22 mouse cellular contexts compared by ENCODE assay signal in genomic region chr13:30396431-30396830, GRCm38 (mm10).
DNase-seq lines count a peak whose midpoint lies in the region; ATAC-seq and TF ChIP-seq lines count a peak whose summit lies in the region.
"Had no signal": no experiment of that assay in that cellular context is flagged by ENCODE, and none has a peak within 500 bp of the region (broad histone marks: within the 10 kb centered on the region; RNA-seq: fewer than 3 reads in every experiment).

No protein-coding gene starts in this region.

- TF ChIP-seq POLR2A in limb, embryonic 14.5 days (IDR thresholded peaks at IDR 0.05; ENCODE audit: borderline replicate concordance, extremely low read depth, insufficient read depth, insufficient read length) = no peak

- H3K4me2 ChIP-seq in limb, embryonic 14.5 days (replicated peaks; ENCODE audit: low read depth, low read length, severe bottlenecking) = no peak overlapping the region
- H3K4me2 ChIP-seq: forebrain, embryonic 15.5 days; heart, embryonic 13.5 days; hindbrain, embryonic 13.5 days; intestine, embryonic 15.5 days; neural tube, embryonic 15.5 days had no signal

- H3K27ac ChIP-seq in limb, embryonic 14.5 days (replicated peaks; ENCODE audit: low read depth, low read length) = no peak overlapping the region
- H3K27ac ChIP-seq in limb, embryonic 10.5 days = no peak overlapping the region
- H3K27ac ChIP-seq: forebrain, embryonic 15.5 days; heart, embryonic 13.5 days; hindbrain, embryonic 13.5 days; intestine, embryonic 15.5 days; macrophage; neural tube, embryonic 15.5 days had no signal

- no peak overlapping the region for H3K4me3 ChIP-seq in limb, embryonic 14.5 days (replicated peaks; ENCODE audit: low read length)
- H3K4me3 ChIP-seq in limb, embryonic 10.5 days = no peak overlapping the region
- H3K4me3 ChIP-seq: erythroblast, embryonic 14.5 days; forebrain, embryonic 15.5 days; heart, embryonic 13.5 days; hindbrain, embryonic 13.5 days; intestine, embryonic 15.5 days; myocyte; neural tube, embryonic 15.5 days had no signal

- intact Hi-C loops in left cerebral cortex, postnatal 36 days (cut with DNase I) = no loop called here

- ATAC-seq in limb, embryonic 14.5 days (ENCODE audit: low FRiP score, low read depth) = no peak
- ATAC-seq: forebrain, embryonic 15.5 days; intestine, embryonic 15.5 days had no signal

- H3K36me3 ChIP-seq in limb, embryonic 14.5 days (ENCODE audit: control insufficient read depth, insufficient read depth, low read length) = no peaks in the 10 kb centered on the region
- H3K36me3 ChIP-seq in limb, embryonic 10.5 days = no peaks in the 10 kb centered on the region
- H3K36me3 ChIP-seq: forebrain, embryonic 15.5 days; heart, embryonic 13.5 days; hindbrain, embryonic 13.5 days; intestine, embryonic 15.5 days; neural tube, embryonic 15.5 days had no signal

- H3K4me1 ChIP-seq in limb, embryonic 14.5 days (ENCODE audit: control insufficient read depth, insufficient read depth, low read length) = no peaks in the 10 kb centered on the region
- H3K4me1 ChIP-seq in limb, embryonic 10.5 days = no peaks in the 10 kb centered on the region
- H3K4me1 ChIP-seq: forebrain, embryonic 15.5 days; heart, embryonic 13.5 days; hindbrain, embryonic 13.5 days; intestine, embryonic 15.5 days; neural tube, embryonic 15.5 days had no signal

- no peak overlapping the region for H3K9ac ChIP-seq in limb, embryonic 14.5 days (ENCODE audit: low read depth, low read length, severe bottlenecking)
- H3K9ac ChIP-seq: forebrain, embryonic 15.5 days; heart, embryonic 13.5 days; hindbrain, embryonic 13.5 days; intestine, embryonic 15.5 days; neural tube, embryonic 15.5 days had no signal

- WGBS in limb, embryonic 14.5 days = 57% methylated on average over 3 of the region's 3 CpGs
- WGBS in limb, embryonic 10.5 days = 82% methylated on average over 3 of the region's 3 CpGs

- H3K27me3 ChIP-seq in limb, embryonic 14.5 days (ENCODE audit: control insufficient read depth, insufficient read depth, low read length) = no peaks in the 10 kb centered on the region
- H3K27me3 ChIP-seq in limb, embryonic 10.5 days (ENCODE audit: low read depth, poor library complexity, severe bottlenecking) = no peaks in the 10 kb centered on the region
- H3K27me3 ChIP-seq: forebrain, embryonic 15.5 days; heart, embryonic 13.5 days; hindbrain, embryonic 13.5 days; intestine, embryonic 15.5 days; neural tube, embryonic 15.5 days had no signal

- DNase-seq in heart, adult 18-20 months = peak; percentile 21 to 37
- DNase-seq in heart, postnatal 4 days = no peak
- DNase-seq in limb, embryonic 14.5 days (ENCODE audit: low spot score) = peak; percentile 4
- no peak for DNase-seq in limb, embryonic 10.5 days (ENCODE audit: low spot score)
- DNase-seq in kidney, adult 9 months = peak; percentile 48
- DNase-seq in lung, postnatal 10 days = peak; percentile 26
- DNase-seq in left cerebral cortex, adult 18-20 months (ENCODE audit: low spot score in 2 of 2) = no peak
- DNase-seq in left cerebral cortex, postnatal 36 days (ENCODE audit: low spot score in 2 of 2) = no peak
- DNase-seq: adrenal gland, postnatal 25 days; cerebellum, adult 2 months; layer of hippocampus, adult 9-11 months; liver; midbrain, embryonic 14.5 days; thymus, postnatal 14 days had no signal

- 0 out of 2 replicates have a peak, but pooled peaks cover 3% of the 10 kb centered on the region for H3K9me3 ChIP-seq in limb, embryonic 14.5 days (ENCODE audit: control insufficient read depth, low read length)
- H3K9me3 ChIP-seq in limb, embryonic 10.5 days (replicated peaks) = no peaks in the 10 kb centered on the region
- H3K9me3 ChIP-seq: forebrain, embryonic 15.5 days; hindbrain, embryonic 13.5 days; intestine, embryonic 15.5 days; neural tube, embryonic 15.5 days had no signal

Comparison
In these comparisons a context has a peak if more than half of its experiments do, and no peak if none do; other contexts are left out.
1. DNase-seq: peak in heart, adult 18-20 months (2 of 2), limb, embryonic 14.5 days (single experiment), kidney, adult 9 months (single experiment) and lung, postnatal 10 days (single experiment); none in heart, postnatal 4 days (single experiment), limb, embryonic 10.5 days (single experiment), left cerebral cortex, adult 18-20 months (0 of 2) and left cerebral cortex, postnatal 36 days (0 of 2).